Mouse (Mus musculus) MEL (cell line): ENCODE data around the gene Nob1. TPM values are rescaled to one million over a fixed set of nuclear protein-coding genes. Genes with fewer than 3 reads are reported as not detected.

ENCODE experiments used
- DNase-seq: peaks from one replicate; pipeline ENCODE4 v3.0.0; 2011; ENCODE audit warnings: low read depth, low spot score
- H3K27ac ChIP-seq: 2 replicates; pipeline ENCODE4 v1.5.1; 2012; ENCODE audit warnings: low read depth, mild to moderate bottlenecking, control low read depth, low read length, moderate library complexity; ENCODE audit not compliant: control insufficient read depth
- H3K27me3 ChIP-seq, 2 experiments: fragments of 150-350 bp in 1 of 2; sonication (generic) in 1 of 2; 2 replicates each; pipeline ENCODE4 v1.6.1; 2012; ENCODE audit warnings: low read length in 2 of 2, mild to moderate bottlenecking in 2 of 2, improper control_type of control experiment in 1 of 2, moderate library complexity in 1 of 2; ENCODE audit not compliant: insufficient read depth in 2 of 2, control insufficient read depth in 1 of 2
- H3K36me3 ChIP-seq, 2 experiments: 2 replicates each; pipeline ENCODE4 v1.6.1; 2012 to 2014; ENCODE audit warnings: low read length in 2 of 2, improper control_type of control experiment in 1 of 2, inconsistent platforms in 1 of 2, mild to moderate bottlenecking in 1 of 2; ENCODE audit not compliant: insufficient read depth in 2 of 2, control insufficient read depth in 1 of 2
- H3K4me1 ChIP-seq, 2 experiments: fragments of 150-350 bp in 1 of 2; sonication (generic) in 1 of 2; 2 replicates each; pipeline ENCODE4 v1.6.1; 2012; ENCODE audit warnings: low read length in 2 of 2, improper control_type of control experiment in 1 of 2, mild to moderate bottlenecking in 1 of 2; ENCODE audit not compliant: insufficient read depth in 2 of 2, control insufficient read depth in 1 of 2
- H3K4me3 ChIP-seq, 2 experiments: fragments of 150-350 bp in 1 of 2; sonication (generic) in 1 of 2; 2 replicates each; pipeline ENCODE4 v1.5.1; 2012; ENCODE audit warnings: low read depth in 2 of 2, low read length in 2 of 2, mild to moderate bottlenecking in 2 of 2, moderate library complexity in 2 of 2, control low read depth in 1 of 2, improper control_type of control experiment in 1 of 2; ENCODE audit not compliant: control insufficient read depth in 1 of 2, insufficient read depth in 1 of 2
- H3K79me2 ChIP-seq: 2 replicates; pipeline ENCODE4 v1.6.1; 2012; ENCODE audit warnings: mild to moderate bottlenecking, low read length, moderate library complexity; ENCODE audit not compliant: control insufficient read depth, poor library complexity, insufficient read depth
- H3K9ac ChIP-seq: 2 replicates; pipeline ENCODE4 v1.6.1; 2012; ENCODE audit warnings: low read depth, mild to moderate bottlenecking, control low read depth, low read length, moderate library complexity; ENCODE audit not compliant: control insufficient read depth, poor library complexity, severe bottlenecking
- H3K9me3 ChIP-seq: fragments of 150-350 bp; sonication (generic); replicated peaks from 2 replicates; pipeline ENCODE4 v1.6.1; 2012; ENCODE audit warnings: mild to moderate bottlenecking, low read length, improper control_type of control experiment, moderate library complexity; ENCODE audit not compliant: insufficient read depth
- BHLHE40 ChIP-seq: IDR thresholded peaks from 2 replicates; pipeline ENCODE4 v1.6.1; 2012; ENCODE audit warnings: low read depth, mild to moderate bottlenecking, inconsistent platforms, low read length, improper control_type of control experiment, borderline replicate concordance
- CHD1 ChIP-seq: IDR thresholded peaks from 2 replicates; pipeline ENCODE4 v1.6.1; 2012; ENCODE audit warnings: low read depth, mild to moderate bottlenecking, inconsistent platforms, low read length, improper control_type of control experiment
- CHD2 ChIP-seq: IDR thresholded peaks from 2 replicates; pipeline ENCODE4 v1.6.1; 2011; ENCODE audit warnings: low read length, improper control_type of control experiment
- CTCF ChIP-seq, 3 experiments: IDR thresholded peaks in 2 of 3; conservative IDR thresholded peaks in 1 of 3; 2 replicates each; pipeline ENCODE4 v1.5.1; 2011 to 2012; ENCODE audit warnings: low read length in 3 of 3, low read depth in 2 of 3, mild to moderate bottlenecking in 2 of 3, improper control_type of control experiment in 1 of 3, inconsistent platforms in 1 of 3, mixed read lengths in 1 of 3, moderate library complexity in 1 of 3; ENCODE audit not compliant: control insufficient read depth in 1 of 3, insufficient read depth in 1 of 3, poor library complexity in 1 of 3, severe bottlenecking in 1 of 3
- E2F4 ChIP-seq: IDR thresholded peaks from 2 replicates; pipeline ENCODE4 v1.6.1; 2011; ENCODE audit warnings: low read depth, low read length, improper control_type of control experiment, borderline replicate concordance
- ELF1 ChIP-seq: IDR thresholded peaks from 2 replicates; pipeline ENCODE4 v1.6.1; 2014; ENCODE audit warnings: low read depth, mild to moderate bottlenecking, inconsistent platforms, low read length, improper control_type of control experiment, moderate library complexity
- EP300 ChIP-seq, 2 experiments: IDR thresholded peaks; 2 replicates each; pipeline ENCODE4 v1.6.1; 2011; ENCODE audit warnings: improper control_type of control experiment in 2 of 2, low read length in 2 of 2, low read depth in 1 of 2, mild to moderate bottlenecking in 1 of 2
- ETS1 ChIP-seq: IDR thresholded peaks from 2 replicates; pipeline ENCODE4 v1.6.1; 2012; ENCODE audit warnings: low read depth, mild to moderate bottlenecking, inconsistent platforms, low read length, improper control_type of control experiment, moderate library complexity
- GABPA ChIP-seq: IDR thresholded peaks from 2 replicates; pipeline ENCODE4 v1.6.1; 2012; ENCODE audit warnings: low read depth, mild to moderate bottlenecking, inconsistent platforms, low read length, improper control_type of control experiment, moderate library complexity
- HCFC1 ChIP-seq: IDR thresholded peaks from 2 replicates; pipeline ENCODE4 v1.6.1; 2012; ENCODE audit warnings: low read depth, mild to moderate bottlenecking, inconsistent platforms, low read length, improper control_type of control experiment, moderate library complexity
- JUND ChIP-seq: IDR thresholded peaks from 2 replicates; pipeline ENCODE4 v1.6.1; 2011; ENCODE audit warnings: low read depth, mild to moderate bottlenecking, improper control_type of control experiment, low read length
- KAT2A ChIP-seq: conservative IDR thresholded peaks from 2 replicates; pipeline ENCODE4 v1.6.1; 2012; ENCODE audit warnings: low read depth, low read length, improper control_type of control experiment, inconsistent platforms
- MAX ChIP-seq: IDR thresholded peaks from 2 replicates; pipeline ENCODE4 v1.6.1; 2011; ENCODE audit warnings: low read length, improper control_type of control experiment
- MAZ ChIP-seq: IDR thresholded peaks from 2 replicates; pipeline ENCODE4 v1.6.1; 2012; ENCODE audit warnings: low read depth, mild to moderate bottlenecking, inconsistent platforms, low read length, improper control_type of control experiment
- MEF2A ChIP-seq: IDR thresholded peaks from 2 replicates; pipeline ENCODE4 v1.6.1; 2014; ENCODE audit warnings: low read depth, mild to moderate bottlenecking, inconsistent platforms, low read length, improper control_type of control experiment; ENCODE audit not compliant: poor library complexity, insufficient replicate concordance, severe bottlenecking; ENCODE audit errors: extremely low read depth
- MXI1 ChIP-seq: IDR thresholded peaks from 2 replicates; pipeline ENCODE4 v1.6.1; 2011; ENCODE audit warnings: mild to moderate bottlenecking, low read depth, low read length, improper control_type of control experiment
- MYB ChIP-seq: IDR thresholded peaks from 2 replicates; pipeline ENCODE4 v1.6.1; 2011; ENCODE audit warnings: mild to moderate bottlenecking, low read depth, low read length, improper control_type of control experiment
- MYC ChIP-seq: IDR thresholded peaks from 2 replicates; pipeline ENCODE4 v1.6.1; 2011; ENCODE audit warnings: low read depth, mild to moderate bottlenecking, low read length, improper control_type of control experiment, moderate library complexity
- NELFE ChIP-seq: IDR thresholded peaks from 2 replicates; pipeline ENCODE4 v1.6.1; 2011; ENCODE audit warnings: low read depth, low read length, improper control_type of control experiment
- NRF1 ChIP-seq: IDR thresholded peaks from 2 replicates; pipeline ENCODE4 v1.6.1; 2014; ENCODE audit warnings: low read depth, mild to moderate bottlenecking, inconsistent platforms, low read length, improper control_type of control experiment, moderate library complexity; ENCODE audit not compliant: poor library complexity, insufficient read depth, severe bottlenecking
- POLR2A ChIP-seq, 2 experiments: IDR thresholded peaks; 2 replicates each; pipeline ENCODE4 v1.6.1; 2011 to 2012; ENCODE audit warnings: low read length in 2 of 2, mild to moderate bottlenecking in 2 of 2, control low read depth in 1 of 2, improper control_type of control experiment in 1 of 2, low read depth in 1 of 2, moderate library complexity in 1 of 2; ENCODE audit not compliant: control insufficient read depth in 1 of 2, insufficient read depth in 1 of 2, poor library complexity in 1 of 2
- POLR2AphosphoS2 ChIP-seq: IDR thresholded peaks from 2 replicates; pipeline ENCODE4 v1.6.1; 2011; ENCODE audit warnings: low read length, improper control_type of control experiment
- POLR2AphosphoS5 ChIP-seq: IDR thresholded peaks from 2 replicates; pipeline ENCODE4 v1.6.1; 2012; ENCODE audit warnings: low read depth, borderline replicate concordance, mild to moderate bottlenecking, inconsistent platforms, low read length, moderate library complexity, mixed read lengths
- RAD21 ChIP-seq: IDR thresholded peaks from 2 replicates; pipeline ENCODE4 v1.6.1; 2011; ENCODE audit warnings: mild to moderate bottlenecking, low read depth, low read length, improper control_type of control experiment
- RCOR1 ChIP-seq: IDR thresholded peaks from 2 replicates; pipeline ENCODE4 v1.6.1; 2012; ENCODE audit warnings: low read depth, mild to moderate bottlenecking, inconsistent platforms, low read length, improper control_type of control experiment
- SIN3A ChIP-seq: IDR thresholded peaks from 2 replicates; pipeline ENCODE4 v1.6.1; 2012; ENCODE audit warnings: low read length, improper control_type of control experiment, inconsistent platforms
- SMC3 ChIP-seq: IDR thresholded peaks from 2 replicates; pipeline ENCODE4 v1.6.1; 2011; ENCODE audit warnings: low read depth, low read length, improper control_type of control experiment
- TAL1 ChIP-seq: IDR thresholded peaks from 2 replicates; pipeline ENCODE4 v1.6.1; 2012; ENCODE audit warnings: mild to moderate bottlenecking, inconsistent platforms, low read length, moderate library complexity, mixed read lengths
- TBP ChIP-seq: IDR thresholded peaks from 2 replicates; pipeline ENCODE4 v1.8.0; 2011; ENCODE audit warnings: low read depth, low read length, improper control_type of control experiment
- TCF12 ChIP-seq: IDR thresholded peaks from 2 replicates; pipeline ENCODE4 v1.6.1; 2014; ENCODE audit warnings: low read depth, mild to moderate bottlenecking, inconsistent platforms, low read length, improper control_type of control experiment, moderate library complexity
- UBTF ChIP-seq: IDR thresholded peaks from 2 replicates; pipeline ENCODE4 v1.6.1; 2012; ENCODE audit warnings: low read depth, mild to moderate bottlenecking, inconsistent platforms, low read length, improper control_type of control experiment, moderate library complexity, borderline replicate concordance; ENCODE audit not compliant: insufficient read depth
- USF1 ChIP-seq: IDR thresholded peaks from 2 replicates; pipeline ENCODE4 v1.6.1; 2014; ENCODE audit warnings: low read depth, mild to moderate bottlenecking, inconsistent platforms, low read length, improper control_type of control experiment, moderate library complexity
- ZC3H11A ChIP-seq: IDR thresholded peaks from 2 replicates; pipeline ENCODE4 v1.6.1; 2012; ENCODE audit warnings: low read depth, mild to moderate bottlenecking, inconsistent platforms, low read length, improper control_type of control experiment
- ZKSCAN1 ChIP-seq: IDR thresholded peaks from 2 replicates; pipeline ENCODE4 v1.6.1; 2012; ENCODE audit warnings: low read depth, mild to moderate bottlenecking, inconsistent platforms, low read length, improper control_type of control experiment, moderate library complexity
- ZMIZ1 ChIP-seq: IDR thresholded peaks from 2 replicates; pipeline ENCODE4 v1.6.1; 2012; ENCODE audit warnings: low read depth, mild to moderate bottlenecking, inconsistent platforms, low read length, improper control_type of control experiment, moderate library complexity
- ZNF384 ChIP-seq: IDR thresholded peaks from 2 replicates; pipeline ENCODE4 v1.6.1; 2012; ENCODE audit warnings: low read depth, mild to moderate bottlenecking, inconsistent platforms, low read length, improper control_type of control experiment
- polyA plus RNA-seq, 2 experiments: library from polyadenylated mRNA; stranded (reverse) in 1 of 2; unstranded in 1 of 2; fragments of >175 nt in 1 of 2; fragments of >200 nt in 1 of 2; gene quantifications; 2 replicates each; pipeline versions ENCODE4 v1.2.1 to v1.2.4; 2012; ENCODE audit warnings: low replicate concordance in 2 of 2, low read depth in 1 of 2; ENCODE audit not compliant: insufficient read length in 2 of 2, insufficient read depth in 1 of 2, missing spikeins in 1 of 2
- total RNA-seq: library from RNA; depleted of rRNA; stranded (reverse); fragments of 300-350 nt; gene quantifications from 2 replicates; pipeline ENCODE4 v1.2.3, GENCODE M21; 2012; rRNA removed

Nob1 gene
- total RNA-seq (110 and 125 TPM in 2 replicates), polyA plus RNA-seq (100 to 1,000 TPM; 144 to 200 TPM)

GRCm38 (mm10) chr8:107424597-107425229, at the start of gene Nob1:
Gene Nob1, minus strand, starts transcription at chr8:107425051.
- H3K27me3 ChIP-seq, result peaks cover 0 to 3% of the 10 kb centered on the region in 2 experiments; a peak in 2 of 4 replicates
- peak; percentile 98 for DNase-seq
- H3K4me3 ChIP-seq, result peak within 1 kb of the TSS; percentile 78 to 92
- TF ChIP-seq ZKSCAN1 (0 out of 2 replicates have a peak, but pooled peaks have one; percentile 19), NRF1 (peak; percentile 93), UBTF (no peak), MYB (no peak), POLR2A (IDR thresholded peaks at IDR 0.05; ENCODE audit: control insufficient read depth in 1 of 2, insufficient read depth in 1 of 2, low read depth in 1 of 2, low read length in 2 of 2, poor library complexity in 1 of 2) (peak; percentile 88 to 96), TCF12 (peak; percentile 64; the same call in 1 of the 2 replicates), CHD1 (no peak), BHLHE40 (no peak), EP300 (IDR thresholded peaks at IDR 0.05; ENCODE audit: low read depth in 1 of 2, low read length in 2 of 2) (no peak), GABPA (no peak), POLR2AphosphoS5 (no peak), JUND (no peak), TAL1 (no peak), ETS1 (peak; percentile 50; the same call in 1 of the 2 replicates), MYC (peak; percentile 93), USF1 (no peak), POLR2AphosphoS2 (peak; percentile 95), ZMIZ1 (peak; percentile 92), MAX (peak; percentile 91), ZC3H11A (no peak; the same call in 1 of the 2 replicates), MXI1 (peak; percentile 96), HCFC1 (peak; percentile 83), MEF2A (no peak), RAD21 (peak; percentile 83), CHD2 (no peak), CTCF (IDR thresholded peaks at IDR 0.05 in 2 of 3, conservative IDR thresholded peaks at IDR 0.05 in 1 of 3; ENCODE audit: control insufficient read depth in 1 of 3, insufficient read depth in 1 of 3, low read depth in 2 of 3, low read length in 3 of 3, poor library complexity in 1 of 3, severe bottlenecking in 1 of 3) (peak; percentile 84 to 99 (median 97)), ZNF384 (no peak), MAZ (no peak), KAT2A (no peak; the same call in 1 of the 2 replicates), SIN3A (peak; percentile 93), RCOR1 (no peak), NELFE (peak; percentile 99), TBP (peak; percentile 74), SMC3 (peak; percentile 74), ELF1 (0 out of 2 replicates have a peak, but pooled peaks have one; percentile 44), E2F4 (no peak)
- peaks cover 40% of the 10 kb centered on the region for H3K79me2 ChIP-seq
- H3K36me3 ChIP-seq, result peaks cover 18 to 25% of the 10 kb centered on the region in 2 experiments
- peaks cover 6 to 22% of the 10 kb centered on the region in 2 experiments for H3K4me1 ChIP-seq
- peak within 1 kb of the TSS; percentile 82 for H3K9ac ChIP-seq
- peak within 1 kb of the TSS; percentile 48 for H3K27ac ChIP-seq
- H3K9me3 ChIP-seq, result no peaks in the 10 kb centered on the region
